Mouse (Mus musculus): ENCODE measurements around the gene Slc12a9.

The Slc12a9 gene

DNA sequence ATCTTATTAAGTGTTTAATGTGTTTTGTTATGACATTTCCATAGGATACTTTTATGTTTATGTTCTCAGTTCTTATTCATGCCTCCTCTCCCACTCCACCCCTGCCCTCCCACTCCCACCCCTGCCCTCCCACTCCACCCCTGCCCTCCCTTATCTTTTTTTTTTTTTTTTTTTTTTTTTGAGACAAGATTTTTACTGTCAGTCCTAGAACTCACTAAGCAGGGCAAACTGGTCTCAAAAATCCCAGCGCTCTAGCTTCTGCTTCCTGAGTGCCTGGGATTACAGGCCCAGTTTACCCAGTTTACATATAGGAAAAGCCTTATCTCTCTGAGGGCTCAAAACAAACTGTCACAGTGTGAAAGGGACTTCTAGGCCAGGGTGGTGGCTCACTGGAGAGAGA is 13.0 kb upstream of the Slc12a9 start:
- no peak for DNase-seq

GRCm38 (mm10) chr5:137345821-137346220 is 12.4 kb upstream of the Slc12a9 start:
- peak; percentile 83 to 89 for DNase-seq

DNA sequence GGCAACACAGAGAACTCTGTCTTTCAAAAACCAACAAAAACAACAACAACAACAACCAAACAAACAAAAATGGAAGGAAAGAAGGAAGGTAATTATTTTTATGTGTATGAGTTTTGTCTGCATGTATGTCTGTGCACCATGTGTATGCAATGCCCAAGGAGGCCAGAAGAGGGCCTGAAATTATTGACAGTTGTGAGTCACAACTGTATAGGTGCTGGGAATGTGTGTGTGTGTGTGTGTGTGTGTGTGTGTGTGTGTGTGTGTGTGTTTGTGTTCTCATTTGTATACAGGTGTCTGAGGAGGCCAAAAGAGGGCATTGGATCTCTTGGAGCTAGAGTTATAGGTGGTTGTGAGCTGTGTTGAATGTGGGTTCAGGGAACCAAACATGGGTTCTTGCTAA is 10.5 kb upstream of the Slc12a9 start:
- DNase-seq, result no peak

DNA sequence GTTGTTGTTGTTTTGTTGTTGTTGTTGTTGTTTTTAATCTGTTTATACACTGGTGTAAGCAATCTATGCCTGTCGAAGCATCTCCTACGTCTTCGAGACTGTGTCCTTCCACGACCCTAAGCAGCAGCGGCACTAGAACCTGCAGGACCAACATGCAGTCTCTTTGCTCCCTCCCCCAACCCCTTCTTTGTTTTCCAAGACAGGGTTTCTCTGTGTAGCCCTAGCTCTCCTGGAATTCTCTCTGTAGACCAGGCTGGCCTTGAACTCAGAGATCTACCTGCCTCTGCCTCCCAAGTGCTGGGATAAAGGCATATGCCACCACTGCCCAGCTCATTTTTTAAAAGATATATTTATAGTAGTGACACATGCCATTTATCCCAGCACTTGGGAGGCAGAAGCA is 10.0 kb upstream of the Slc12a9 start:
- DNase-seq, result no peak

- DNase-seq, result no peak
Observed at GRCm38 (mm10) chr5:137342407-137343012, 9.1 kb upstream of the Slc12a9 start.

DNA sequence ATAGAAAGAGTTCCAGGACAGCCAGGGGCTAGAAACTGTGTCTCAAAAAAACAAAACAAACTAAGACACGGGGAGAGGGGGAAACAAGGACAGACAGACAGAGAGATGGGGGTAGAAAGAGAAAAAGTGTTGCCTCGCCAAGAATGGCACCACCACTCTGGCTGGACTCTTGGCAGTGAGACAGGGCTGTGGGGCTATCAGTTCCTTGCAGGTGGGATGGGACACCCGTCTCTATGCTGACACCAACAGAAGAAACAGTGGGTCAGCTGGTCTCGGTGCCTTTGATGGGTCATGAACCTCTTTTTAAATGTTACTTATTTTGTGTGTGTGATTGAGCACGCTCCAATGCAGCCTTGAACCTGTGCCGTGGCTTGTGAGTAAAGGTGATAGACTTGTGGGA is 6.8 kb upstream of the Slc12a9 start:
- DNase-seq, result no peak

DNA sequence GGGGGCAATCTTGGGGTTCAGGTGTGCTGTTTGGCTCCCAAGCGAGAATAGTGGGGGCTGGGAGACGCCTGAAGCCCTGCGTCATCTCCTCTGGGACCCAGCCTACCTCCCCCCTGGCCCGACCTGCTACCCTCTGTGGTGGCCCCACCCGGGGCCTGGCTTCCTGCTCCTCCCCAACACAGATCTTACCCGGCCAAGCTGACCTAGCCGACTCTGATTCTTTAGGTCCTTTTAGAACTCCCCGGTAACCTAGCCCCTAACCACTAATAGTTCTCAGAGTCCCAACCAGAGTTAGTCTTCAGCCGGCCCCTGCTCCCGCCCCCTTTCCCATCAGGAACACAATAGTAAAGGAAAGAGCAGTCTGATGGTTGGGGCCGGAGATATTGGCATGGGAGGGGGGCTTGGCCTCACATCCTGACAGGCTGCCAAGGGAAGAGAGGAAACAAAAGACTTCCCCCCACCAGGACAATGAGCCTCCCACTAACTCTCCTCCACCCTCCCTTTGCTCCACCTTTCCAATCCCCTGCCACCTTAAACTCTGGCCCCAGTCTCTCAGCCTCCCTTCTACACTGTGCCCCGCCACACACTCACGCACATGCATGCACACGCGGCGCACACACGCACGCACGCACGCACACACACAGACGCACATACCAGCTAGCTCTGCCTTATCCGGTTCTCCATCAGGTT is 6.0 kb upstream of the Slc12a9 start:
- DNase-seq, result peak; percentile 53 to 65

GRCm38 (mm10) chr5:137338663-137339289 is 5.4 kb upstream of the Slc12a9 start:
- peak; percentile 51 to 73 for DNase-seq

- peak; percentile 94 for DNase-seq
Observed at GRCm38 (mm10) chr5:137338256-137338655, 4.9 kb upstream of the Slc12a9 start.

GRCm38 (mm10) chr5:137337190-137337589 is 3.8 kb upstream of the Slc12a9 start:
- no peak for DNase-seq

- no peak for DNase-seq
Observed at GRCm38 (mm10) chr5:137335066-137335465, 1.7 kb upstream of the Slc12a9 start.

DNA sequence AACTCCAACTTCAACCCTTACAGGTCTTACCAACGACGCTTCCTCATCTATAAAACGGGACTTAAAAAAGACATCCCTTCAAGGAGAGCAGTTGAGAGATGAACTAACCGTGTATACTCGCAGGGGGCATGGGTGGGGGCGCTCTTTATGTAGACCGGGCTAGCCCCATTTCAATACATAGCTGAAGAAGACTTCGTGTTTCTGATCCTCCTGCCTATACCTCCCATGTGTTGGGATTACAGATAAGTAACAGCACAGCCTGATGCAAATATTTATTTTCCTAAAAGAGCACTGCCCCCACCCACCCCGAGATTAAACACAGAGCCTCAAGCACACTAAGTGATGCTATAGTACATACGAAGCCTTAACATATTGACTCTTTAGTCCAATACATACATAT is 920 bp upstream of the Slc12a9 start:
- no peak for DNase-seq

DNA sequence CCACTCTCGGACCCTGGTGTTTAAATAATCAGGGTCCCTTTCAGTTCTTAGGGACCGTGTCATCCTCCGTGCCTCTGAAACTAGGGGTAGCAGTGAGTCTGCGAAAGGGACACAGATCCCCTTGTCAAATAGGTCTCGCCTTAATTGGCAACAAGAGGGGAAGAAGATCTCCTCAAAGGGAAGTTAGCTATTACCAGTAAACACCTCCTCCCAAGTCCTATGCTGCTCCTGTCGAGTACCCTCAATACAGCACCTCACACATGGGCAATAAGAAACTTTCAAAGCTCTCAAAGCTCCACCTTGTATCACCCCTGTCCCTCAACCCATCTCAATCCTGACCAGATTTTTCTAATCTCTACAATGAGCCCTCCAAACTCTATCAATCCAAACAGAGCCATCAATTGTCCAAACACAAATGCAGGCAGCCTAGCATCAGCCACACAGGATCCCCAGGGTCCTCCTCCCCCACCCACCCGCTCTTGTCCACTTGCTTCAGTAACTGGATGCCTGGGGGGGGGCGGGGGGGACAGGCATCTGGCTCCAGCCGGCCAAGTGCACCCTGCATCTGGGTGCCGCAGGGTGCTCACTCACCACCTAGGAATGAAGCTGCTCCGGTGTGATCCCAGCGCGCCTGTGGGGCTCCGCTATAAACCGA is 413 bp downstream of the Slc12a9 start:
- DNase-seq, result no peak

GRCm38 (mm10) chr5:137330910-137331309 is 2.5 kb downstream of the Slc12a9 start:
- no peak for DNase-seq

GRCm38 (mm10) chr5:137320996-137321395 is 12.4 kb downstream of the Slc12a9 start:
- DNase-seq, result no peak

DNA sequence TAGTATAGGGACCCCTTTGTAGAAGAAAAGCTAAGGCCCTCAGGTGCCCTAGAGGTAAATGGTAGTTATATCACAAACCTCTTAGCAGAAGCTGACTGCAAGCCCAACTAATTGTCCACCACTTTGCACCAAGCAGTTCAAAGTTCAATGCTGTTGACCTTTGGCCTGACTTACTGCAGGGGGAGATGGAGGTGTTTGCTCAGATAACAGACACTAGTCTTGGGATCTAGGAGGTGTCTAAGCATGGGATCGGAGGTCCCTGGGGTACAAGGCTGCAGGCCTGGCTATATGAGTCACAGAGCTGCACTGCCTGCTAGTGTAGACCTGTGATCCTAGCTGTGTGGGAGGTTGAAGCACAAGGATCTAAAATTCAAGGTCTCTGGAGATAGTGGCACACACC is 14.8 kb downstream of the Slc12a9 start:
- DNase-seq, result peak; percentile 67 to 74

GRCm38 (mm10) chr5:137317361-137317760 is 16.0 kb downstream of the Slc12a9 start:
- DNase-seq, result no peak

DNA sequence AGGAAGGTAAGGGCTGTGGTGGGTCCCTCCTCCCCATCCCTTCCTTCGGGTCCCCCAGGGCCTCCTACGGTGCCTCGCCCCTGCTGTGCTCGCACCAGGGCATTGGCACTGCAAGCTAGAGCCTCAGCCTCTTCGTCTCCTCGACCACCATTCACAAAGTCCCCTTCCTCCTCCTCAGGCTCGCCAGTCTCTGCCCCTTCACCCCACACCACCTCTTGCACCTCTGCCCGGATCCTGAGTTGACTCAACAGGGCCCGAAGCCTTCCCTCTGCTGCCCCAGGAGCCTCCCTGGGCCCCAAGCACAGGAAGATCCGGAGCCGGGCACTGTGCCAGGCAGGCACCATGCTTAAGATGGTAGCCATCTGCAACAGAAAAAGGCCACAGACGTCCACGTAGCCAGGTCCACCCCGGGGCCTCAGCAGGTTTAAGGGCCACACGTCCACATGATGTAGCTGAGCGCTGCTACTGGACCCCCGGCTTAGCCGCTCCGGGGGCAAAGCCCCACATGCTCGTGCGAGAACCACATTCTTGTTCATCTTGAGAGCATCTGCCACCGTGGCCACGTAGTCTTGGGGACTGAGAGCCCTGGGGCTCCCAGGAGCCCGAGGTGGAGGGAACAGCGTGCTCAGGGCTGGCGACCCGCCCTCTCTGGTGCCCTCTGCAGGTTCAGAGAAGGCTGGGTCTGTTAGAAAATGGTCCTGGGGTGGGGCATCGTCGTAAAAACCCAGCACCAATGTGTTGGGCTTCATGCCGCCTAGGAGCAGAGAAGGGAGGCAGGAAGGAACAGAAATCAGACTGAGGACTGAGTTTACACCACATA is 18.1 kb downstream of the Slc12a9 start:
- peak in 1 of 2 experiments; percentile 32 for DNase-seq

GRCm38 (mm10) chr5:137314193-137315083 is 19.0 kb downstream of the Slc12a9 start, which contains the start of gene Trip6:
Gene Trip6 (minus strand): TSS chr5:137314404.
- DNase-seq, result peak; percentile 85 to 91

DNA sequence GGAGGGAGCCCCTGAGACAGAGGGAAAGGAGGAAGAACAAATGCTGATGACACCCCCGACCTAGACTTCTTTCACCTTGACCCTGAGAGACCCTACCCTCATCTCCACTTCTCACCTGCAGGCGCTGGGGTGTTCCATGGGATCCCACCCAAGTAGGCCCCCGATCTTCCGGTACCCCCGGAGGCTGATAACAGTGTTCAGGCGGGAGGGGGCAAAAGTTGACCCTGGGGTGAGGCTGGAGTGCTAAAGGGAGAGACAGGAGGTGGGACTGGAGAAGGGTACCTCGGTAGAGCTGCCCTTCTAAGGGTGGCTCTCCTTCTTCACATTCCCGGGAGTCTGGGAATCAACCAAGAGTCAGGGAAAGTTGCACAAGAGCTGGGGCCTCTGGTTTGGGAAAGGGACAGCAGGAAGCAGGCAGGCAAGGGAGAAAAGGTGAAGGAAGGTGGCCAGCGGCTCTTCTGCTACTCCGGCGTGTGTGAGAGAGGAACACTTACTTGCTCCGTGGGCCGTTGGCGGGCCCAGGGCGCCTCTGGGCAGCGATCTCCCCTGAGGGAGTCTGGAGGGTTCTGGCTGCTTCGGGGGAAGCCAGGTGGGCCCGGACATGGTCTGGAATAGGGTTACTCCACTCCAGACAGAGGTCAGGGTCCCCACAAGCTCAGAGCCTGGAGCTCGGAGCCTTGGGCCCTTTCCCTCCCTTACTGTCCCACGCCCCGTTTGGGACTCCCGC is 19.8 kb downstream of the Slc12a9 start:
- no peak for DNase-seq

- no peak for DNase-seq
Observed at GRCm38 (mm10) chr5:137308356-137308755, 25.0 kb downstream of the Slc12a9 start.

Measured in kidney, adult 8-10 months (tissue).